Mouse (Mus musculus): ENCODE results near the gene Mef2a.

DNA sequence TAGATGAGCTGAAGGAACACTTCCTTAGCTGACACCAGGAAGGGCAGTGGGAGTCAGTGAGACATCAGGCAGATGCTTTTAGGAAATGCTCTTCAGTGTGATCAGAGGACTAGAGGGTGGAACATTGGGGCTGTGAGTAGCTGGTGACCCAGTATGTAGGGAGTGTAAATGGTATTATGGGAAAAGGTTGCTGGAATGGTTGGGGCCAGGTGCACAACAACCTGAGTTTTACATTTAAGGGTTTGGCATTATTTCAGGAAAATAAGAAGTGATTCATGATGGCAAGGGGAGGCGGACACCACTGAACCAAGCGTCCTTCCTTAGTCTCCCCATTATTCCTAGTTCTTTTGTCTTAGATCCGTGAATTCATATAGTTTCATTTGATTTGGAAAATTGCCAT, 143.0 kb downstream of the Mef2a start:
- TF ChIP-seq POLR2A (IDR thresholded peaks at IDR 0.05; ENCODE audit: borderline replicate concordance, low read depth, low read length) = no peak
- TF ChIP-seq CTCF (IDR thresholded peaks at IDR 0.05; ENCODE audit: low read depth, low read length) = no peak

All from bone marrow macrophage, adult 2 months (primary cell).